Mouse (Mus musculus): Measurements from ENCODE around the gene Ptger4.

GRCm38 (mm10) chr15:5278525-5278924 lies 34.5 kb upstream of the Ptger4 start:
- TF ChIP-seq CTCF (IDR thresholded peaks at IDR 0.05; ENCODE audit: control insufficient read depth, insufficient read depth, low read length) (no peak), POLR2A (IDR thresholded peaks at IDR 0.05; ENCODE audit: borderline replicate concordance, control insufficient read depth, low read depth, low read length) (no peak)

All from bone marrow, adult 2 months (tissue).